Mouse (Mus musculus): Measurements from ENCODE around the gene Dgkh. TPM values are rescaled to one million over a fixed set of nuclear protein-coding genes. Genes with fewer than 3 reads are reported as not detected.

Gene Dgkh
- total RNA-seq, 1 experiment, result 8.2 TPM

DNA sequence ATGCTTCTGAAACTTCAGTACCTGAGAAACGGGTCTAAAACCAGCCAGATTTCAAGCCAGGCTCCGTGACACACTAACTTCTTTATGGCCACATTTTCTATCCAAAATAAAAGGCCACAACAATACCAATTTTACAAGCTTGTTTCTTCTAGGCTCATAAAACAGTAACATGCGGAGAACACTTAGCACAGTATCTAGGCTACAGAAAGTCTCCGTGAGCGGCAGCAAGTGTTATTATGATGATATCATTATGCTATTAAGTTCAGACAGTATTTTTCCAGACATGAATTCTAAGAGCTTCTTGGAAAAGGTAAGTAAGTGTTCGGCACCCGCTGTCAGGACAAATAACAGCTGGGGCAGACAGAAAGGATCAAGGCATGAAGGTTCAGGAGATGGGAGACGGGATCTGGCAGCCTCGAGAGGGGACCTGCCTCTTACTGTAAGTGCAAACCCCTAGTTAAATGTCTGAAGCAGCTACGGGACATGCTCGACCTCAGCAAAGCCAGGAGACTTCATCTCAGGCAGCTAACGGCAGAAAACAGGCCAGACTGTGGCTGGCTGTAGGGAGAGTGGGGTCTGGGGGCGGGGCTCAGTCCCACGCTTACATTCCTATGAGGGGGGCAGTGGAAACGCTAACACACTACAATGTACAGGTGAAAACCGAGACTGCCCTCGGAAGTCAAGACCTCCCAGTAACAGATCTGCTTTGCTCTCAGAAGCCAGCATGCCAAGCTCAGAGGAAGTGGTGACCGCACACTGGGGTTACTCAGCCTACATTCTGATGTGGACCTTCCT lies 75.5 kb downstream of the Dgkh start:
- Histone ChIP-seq H3K4me1 (ENCODE audit: control insufficient read depth in 2 of 2, insufficient read depth in 2 of 2, low read length in 2 of 2, poor library complexity in 1 of 2) (no peaks in the 10 kb centered on the region), H3K27ac (ENCODE audit: insufficient read depth, low read depth, low read length, poor library complexity, severe bottlenecking) (no peak overlapping the region), H3K9me3 (ENCODE audit: control insufficient read depth, insufficient read depth, low read depth, low read length) (no peaks in the 10 kb centered on the region), H3K9ac (ENCODE audit: insufficient read depth, low read depth, low read length, poor library complexity, severe bottlenecking) (no peak overlapping the region), H3K4me3 (ENCODE audit: insufficient read depth in 1 of 2, low read depth in 1 of 2, low read length in 2 of 2, poor library complexity in 1 of 2, severe bottlenecking in 1 of 2) (no peak overlapping the region), H3K36me3 (ENCODE audit: control insufficient read depth, insufficient read depth, low read length, poor library complexity, severe bottlenecking) (peaks cover 9% of the 10 kb centered on the region; the same call in 1 of the 2 replicates)
- no peak for TF ChIP-seq MAFK (IDR thresholded peaks at IDR 0.05; ENCODE audit: insufficient read depth, low read depth, low read length)
- TF ChIP-seq HCFC1 (IDR thresholded peaks at IDR 0.05; ENCODE audit: borderline replicate concordance, insufficient read depth, low read length), result no peak
- TF ChIP-seq ZNF384 (IDR thresholded peaks at IDR 0.05; ENCODE audit: low read depth, low read length), result no peak
- TF ChIP-seq ZC3H11A (IDR thresholded peaks at IDR 0.05; ENCODE audit: borderline replicate concordance, low read depth, low read length), result no peak
- TF ChIP-seq CHD2 (IDR thresholded peaks at IDR 0.05; ENCODE audit: low read depth, low read length), result no peak
- in situ Hi-C loops (cut with MboI; ENCODE audit: low sequenced_read_pairs in 2 of 2, unreplicated experiment in 2 of 2), result loop anchor here (25.0 kb wide), 2 partner anchors 180 to 455 kb away; partner anchors contain the start of gene Vwa8 (in 1 of the 2)
- no peak for DNase-seq (ENCODE audit: low read depth, low spot score)

DNA sequence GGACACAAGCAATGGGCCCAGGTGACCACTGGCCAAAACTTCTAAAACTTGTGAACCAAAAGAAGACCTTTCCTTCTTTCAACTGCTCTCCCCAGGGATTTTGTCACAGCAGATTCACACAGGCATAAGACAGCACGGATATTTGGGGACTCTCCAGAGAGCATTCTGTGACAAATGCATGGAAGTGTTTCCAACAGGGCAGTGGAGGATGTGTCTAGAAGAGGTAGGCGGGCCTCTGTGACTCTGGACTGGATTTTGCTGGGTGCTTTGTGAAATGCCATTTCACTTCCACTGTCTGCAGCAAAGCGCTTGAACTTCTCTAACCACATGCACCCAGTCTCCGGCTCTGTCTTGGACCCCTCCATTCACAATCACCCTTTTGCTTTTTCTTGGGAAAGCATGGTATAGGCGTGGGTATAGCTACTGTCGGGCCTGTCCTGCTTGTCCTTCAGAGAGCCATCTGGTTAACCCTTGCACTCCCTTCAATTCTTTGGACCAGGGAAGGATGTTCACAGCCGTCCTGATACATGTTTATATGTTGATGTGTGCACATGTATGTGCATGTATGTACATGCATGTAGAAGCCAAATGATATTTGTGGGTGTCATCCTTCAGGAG lies 77.5 kb downstream of the Dgkh start:
- Histone ChIP-seq H3K9ac (ENCODE audit: insufficient read depth, low read depth, low read length, poor library complexity, severe bottlenecking) (no peak overlapping the region), H3K27ac (ENCODE audit: insufficient read depth, low read depth, low read length, poor library complexity, severe bottlenecking) (no peak overlapping the region), H3K36me3 (ENCODE audit: control insufficient read depth, insufficient read depth, low read length, poor library complexity, severe bottlenecking) (peaks cover 7% of the 10 kb centered on the region; the same call in 1 of the 2 replicates), H3K4me3 (ENCODE audit: insufficient read depth in 1 of 2, low read depth in 1 of 2, low read length in 2 of 2, poor library complexity in 1 of 2, severe bottlenecking in 1 of 2) (no peak overlapping the region), H3K9me3 (ENCODE audit: control insufficient read depth, insufficient read depth, low read depth, low read length) (no peaks in the 10 kb centered on the region), H3K4me1 (ENCODE audit: control insufficient read depth in 2 of 2, insufficient read depth in 2 of 2, low read length in 2 of 2, poor library complexity in 1 of 2) (no peaks in the 10 kb centered on the region; a peak in 2 of 4 replicates)
- in situ Hi-C loops (cut with MboI; ENCODE audit: low sequenced_read_pairs in 2 of 2, unreplicated experiment in 2 of 2), result loop anchor here (25.0 kb wide), 2 partner anchors 182 to 457 kb away; partner anchors contain the start of gene Vwa8 (in 1 of the 2)
- DNase-seq (ENCODE audit: low read depth, low spot score), result no peak
- TF ChIP-seq ZC3H11A (IDR thresholded peaks at IDR 0.05; ENCODE audit: borderline replicate concordance, low read depth, low read length) (no peak), HCFC1 (IDR thresholded peaks at IDR 0.05; ENCODE audit: borderline replicate concordance, insufficient read depth, low read length) (no peak), ZNF384 (IDR thresholded peaks at IDR 0.05; ENCODE audit: low read depth, low read length) (no peak), MAFK (IDR thresholded peaks at IDR 0.05; ENCODE audit: insufficient read depth, low read depth, low read length) (no peak), CHD2 (IDR thresholded peaks at IDR 0.05; ENCODE audit: low read depth, low read length) (no peak)

DNA sequence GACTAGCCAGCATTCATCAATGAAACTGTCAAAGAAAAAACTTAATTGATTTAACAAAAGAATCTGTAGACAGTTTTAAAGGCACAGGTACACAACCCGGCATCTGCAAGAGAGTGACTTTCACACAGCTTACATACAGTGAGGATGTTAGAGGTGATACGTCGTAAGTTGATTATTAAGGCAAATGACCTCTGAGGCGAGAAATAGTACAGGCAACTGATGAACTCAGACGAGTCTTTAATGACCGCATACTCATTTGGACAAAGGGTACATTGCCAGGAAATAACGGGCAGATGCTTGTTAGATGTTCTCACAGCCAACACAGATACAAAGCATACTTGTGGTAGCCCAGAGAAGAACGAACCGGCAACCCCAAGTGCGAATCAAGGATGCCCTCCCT lies 78.4 kb downstream of the Dgkh start:
- no peak for DNase-seq (ENCODE audit: low read depth, low spot score)
- no peak overlapping the region for H3K27ac ChIP-seq (ENCODE audit: insufficient read depth, low read depth, low read length, poor library complexity, severe bottlenecking)

DNA sequence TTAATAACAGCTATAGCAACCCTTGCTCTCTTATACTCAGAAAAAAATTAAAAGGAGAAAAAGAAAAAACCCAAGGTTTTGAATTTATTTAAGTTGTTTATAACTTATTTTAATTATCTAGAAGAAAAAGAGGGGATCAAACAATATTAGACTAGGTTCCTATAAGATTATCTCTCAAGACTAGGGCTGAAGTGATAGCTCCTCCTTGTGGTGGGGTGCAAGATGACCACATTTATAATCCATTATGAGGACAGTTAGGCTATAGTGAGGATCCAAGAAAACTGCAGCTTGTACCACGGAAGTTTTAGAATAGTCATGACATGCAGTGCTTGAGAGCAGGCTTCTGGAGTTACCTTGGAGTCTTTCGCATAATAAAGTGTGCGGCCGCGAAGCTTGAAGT lies 79.2 kb downstream of the Dgkh start:
- no peak overlapping the region for H3K27ac ChIP-seq (ENCODE audit: insufficient read depth, low read depth, low read length, poor library complexity, severe bottlenecking)
- no peak overlapping the region for H3K4me3 ChIP-seq (ENCODE audit: insufficient read depth in 1 of 2, low read depth in 1 of 2, low read length in 2 of 2, poor library complexity in 1 of 2, severe bottlenecking in 1 of 2)
- in situ Hi-C loops (cut with MboI; ENCODE audit: low sequenced_read_pairs in 2 of 2, unreplicated experiment in 2 of 2), result loop anchor here (25.0 kb wide), 2 partner anchors 184 to 459 kb away; partner anchors contain the start of gene Vwa8 (in 1 of the 2)
- no peaks in the 10 kb centered on the region for H3K9me3 ChIP-seq (ENCODE audit: control insufficient read depth, insufficient read depth, low read depth, low read length)
- H3K36me3 ChIP-seq (ENCODE audit: control insufficient read depth, insufficient read depth, low read length, poor library complexity, severe bottlenecking), result peaks cover 5% of the 10 kb centered on the region; the same call in 1 of the 2 replicates
- H3K4me1 ChIP-seq (ENCODE audit: control insufficient read depth in 2 of 2, insufficient read depth in 2 of 2, low read length in 2 of 2, poor library complexity in 1 of 2), result no peaks in the 10 kb centered on the region; a peak in 2 of 4 replicates
- no peak for DNase-seq (ENCODE audit: low read depth, low spot score)
- H3K9ac ChIP-seq (ENCODE audit: insufficient read depth, low read depth, low read length, poor library complexity, severe bottlenecking), result no peak overlapping the region
- TF ChIP-seq ZC3H11A (IDR thresholded peaks at IDR 0.05; ENCODE audit: borderline replicate concordance, low read depth, low read length), result no peak
- no peak for TF ChIP-seq MAFK (IDR thresholded peaks at IDR 0.05; ENCODE audit: insufficient read depth, low read depth, low read length)
- no peak for TF ChIP-seq ZNF384 (IDR thresholded peaks at IDR 0.05; ENCODE audit: low read depth, low read length)
- TF ChIP-seq HCFC1 (IDR thresholded peaks at IDR 0.05; ENCODE audit: borderline replicate concordance, insufficient read depth, low read length), result no peak
- TF ChIP-seq CHD2 (IDR thresholded peaks at IDR 0.05; ENCODE audit: low read depth, low read length), result no peak

More for the DNA sequence above, 78.4 kb downstream of the Dgkh start:
- Histone ChIP-seq H3K9ac (ENCODE audit: insufficient read depth, low read depth, low read length, poor library complexity, severe bottlenecking) (no peak overlapping the region), H3K36me3 (ENCODE audit: control insufficient read depth, insufficient read depth, low read length, poor library complexity, severe bottlenecking) (peaks cover 5% of the 10 kb centered on the region; the same call in 1 of the 2 replicates), H3K4me3 (ENCODE audit: insufficient read depth in 1 of 2, low read depth in 1 of 2, low read length in 2 of 2, poor library complexity in 1 of 2, severe bottlenecking in 1 of 2) (no peak overlapping the region), H3K4me1 (ENCODE audit: control insufficient read depth in 2 of 2, insufficient read depth in 2 of 2, low read length in 2 of 2, poor library complexity in 1 of 2) (no peaks in the 10 kb centered on the region; a peak in 2 of 4 replicates), H3K9me3 (ENCODE audit: control insufficient read depth, insufficient read depth, low read depth, low read length) (no peaks in the 10 kb centered on the region)
- TF ChIP-seq ZC3H11A (IDR thresholded peaks at IDR 0.05; ENCODE audit: borderline replicate concordance, low read depth, low read length) (no peak), CHD2 (IDR thresholded peaks at IDR 0.05; ENCODE audit: low read depth, low read length) (no peak), MAFK (IDR thresholded peaks at IDR 0.05; ENCODE audit: insufficient read depth, low read depth, low read length) (no peak), ZNF384 (IDR thresholded peaks at IDR 0.05; ENCODE audit: low read depth, low read length) (no peak), HCFC1 (IDR thresholded peaks at IDR 0.05; ENCODE audit: borderline replicate concordance, insufficient read depth, low read length) (no peak)
- in situ Hi-C loops (cut with MboI; ENCODE audit: low sequenced_read_pairs in 2 of 2, unreplicated experiment in 2 of 2), result loop anchor here (25.0 kb wide), 2 partner anchors 183 to 458 kb away; partner anchors contain the start of gene Vwa8 (in 1 of the 2)

Data from ES-E14 (cell line).